Mouse (Mus musculus): Measurements from ENCODE around the gene Yy1. TPM values are rescaled to one million over a fixed set of nuclear protein-coding genes. Genes with fewer than 3 reads are reported as not detected.

Yy1 gene
- polyA plus RNA-seq, 1 experiment from 2014 or later: 10.3 TPM

DNA sequence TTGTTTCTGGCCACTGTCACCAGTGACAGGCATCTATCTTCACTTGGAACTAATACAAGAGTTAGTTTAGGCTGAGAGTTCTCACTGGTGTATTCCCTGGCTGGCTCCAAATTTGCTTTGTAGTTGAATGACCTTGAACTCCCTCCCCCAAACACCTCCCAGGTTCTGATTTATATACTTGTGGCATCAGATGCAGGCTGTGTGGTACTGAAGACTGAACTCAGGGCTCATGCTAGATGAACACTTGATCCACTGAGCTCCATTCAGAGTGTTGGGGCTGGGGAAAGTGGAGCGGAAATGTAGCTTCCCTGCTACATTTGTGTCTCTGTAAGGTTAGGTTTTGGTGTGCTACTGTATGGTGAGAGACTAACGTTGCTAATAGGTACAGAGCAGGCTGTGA is 11.6 kb downstream of the Yy1 start:
- Histone ChIP-seq H3K9me3 (ENCODE audit: control insufficient read depth) (no peaks in the 10 kb centered on the region), H3K27ac (ENCODE audit: low read depth, low read length) (no peak overlapping the region), H3K9ac (ENCODE audit: low read depth, low read length) (no peak overlapping the region), H3K36me3 (ENCODE audit: control insufficient read depth, insufficient read depth) (peaks cover 9% of the 10 kb centered on the region; the same call in 1 of the 2 replicates), H3K27me3 (replicated peaks; ENCODE audit: control insufficient read depth, insufficient read depth, low read length) (no peaks in the 10 kb centered on the region), H3K4me3 (ENCODE audit: low read depth, low read length) (no peak overlapping the region), H3K4me2 (replicated peaks; ENCODE audit: low read depth) (no peak overlapping the region), H3K4me1 (replicated peaks; ENCODE audit: control insufficient read depth, insufficient read depth, low read length) (no peaks in the 10 kb centered on the region)
- ATAC-seq: no peak
- WGBS: 82% methylated on average over 2 of the region's 2 CpGs
- TF ChIP-seq CTCF (IDR thresholded peaks at IDR 0.05; ENCODE audit: low read depth): no peak

DNA sequence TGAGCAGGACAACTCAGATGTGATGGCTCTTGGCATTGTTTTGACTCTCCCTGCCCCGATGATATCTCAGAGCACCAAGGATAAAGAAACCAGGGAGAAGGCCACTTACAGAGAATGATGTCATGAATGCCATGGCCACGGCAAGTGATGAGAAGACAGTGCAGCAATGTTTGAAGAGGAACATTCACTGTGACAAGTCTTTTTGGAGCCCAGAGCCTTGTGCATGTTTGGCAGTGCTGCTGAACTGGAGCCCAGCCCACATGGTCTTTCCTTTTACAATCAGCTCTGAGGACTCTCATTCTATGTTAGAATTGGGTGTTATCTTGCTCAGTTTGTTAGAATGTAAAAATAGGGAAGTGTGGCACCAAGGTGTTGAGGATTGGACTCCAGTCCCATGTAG is 15.7 kb downstream of the Yy1 start:
- Histone ChIP-seq H3K4me3 (ENCODE audit: low read depth, low read length) (no peak overlapping the region), H3K36me3 (ENCODE audit: control insufficient read depth, insufficient read depth) (peaks cover 11% of the 10 kb centered on the region; the same call in 1 of the 2 replicates), H3K4me2 (replicated peaks; ENCODE audit: low read depth) (no peak overlapping the region), H3K9me3 (ENCODE audit: control insufficient read depth) (no peaks in the 10 kb centered on the region), H3K9ac (ENCODE audit: low read depth, low read length) (no peak overlapping the region), H3K27me3 (replicated peaks; ENCODE audit: control insufficient read depth, insufficient read depth, low read length) (no peaks in the 10 kb centered on the region), H3K27ac (ENCODE audit: low read depth, low read length) (no peak overlapping the region), H3K4me1 (replicated peaks; ENCODE audit: control insufficient read depth, insufficient read depth, low read length) (no peaks in the 10 kb centered on the region)
- TF ChIP-seq CTCF (IDR thresholded peaks at IDR 0.05; ENCODE audit: low read depth): no peak
- no peak for ATAC-seq
- WGBS: 75% methylated on average over 2 of the region's 2 CpGs

DNA sequence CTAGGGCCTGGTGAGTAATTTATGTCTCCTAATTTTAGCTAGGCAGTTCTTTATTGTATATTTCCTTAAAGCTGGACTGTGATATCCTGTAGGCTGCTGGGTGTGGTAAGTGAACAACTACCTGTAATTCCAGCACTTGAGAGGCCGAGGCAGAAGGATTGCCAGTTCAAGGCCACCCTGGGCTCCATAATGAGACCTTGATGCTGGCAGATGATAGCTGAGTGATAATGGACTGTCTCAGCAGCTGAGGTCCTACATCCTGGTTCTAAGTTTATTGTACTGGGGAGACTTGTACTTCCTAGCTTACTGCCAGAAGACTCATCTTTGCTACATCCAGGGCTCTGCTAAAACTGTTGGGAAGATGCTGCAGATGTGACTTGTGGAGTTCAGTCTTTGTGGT is 17.0 kb downstream of the Yy1 start:
- Histone ChIP-seq H3K9ac (ENCODE audit: low read depth, low read length) (no peak overlapping the region), H3K4me1 (replicated peaks; ENCODE audit: control insufficient read depth, insufficient read depth, low read length) (no peaks in the 10 kb centered on the region), H3K4me3 (ENCODE audit: low read depth, low read length) (no peak overlapping the region), H3K27me3 (replicated peaks; ENCODE audit: control insufficient read depth, insufficient read depth, low read length) (no peaks in the 10 kb centered on the region), H3K4me2 (replicated peaks; ENCODE audit: low read depth) (no peak overlapping the region), H3K36me3 (ENCODE audit: control insufficient read depth, insufficient read depth) (peaks cover 24% of the 10 kb centered on the region), H3K27ac (ENCODE audit: low read depth, low read length) (no peak overlapping the region), H3K9me3 (ENCODE audit: control insufficient read depth) (no peaks in the 10 kb centered on the region)
- WGBS: 32% methylated on average over 1 of the region's 1 CpGs
- TF ChIP-seq CTCF (IDR thresholded peaks at IDR 0.05; ENCODE audit: low read depth): no peak
- ATAC-seq: no peak

DNA sequence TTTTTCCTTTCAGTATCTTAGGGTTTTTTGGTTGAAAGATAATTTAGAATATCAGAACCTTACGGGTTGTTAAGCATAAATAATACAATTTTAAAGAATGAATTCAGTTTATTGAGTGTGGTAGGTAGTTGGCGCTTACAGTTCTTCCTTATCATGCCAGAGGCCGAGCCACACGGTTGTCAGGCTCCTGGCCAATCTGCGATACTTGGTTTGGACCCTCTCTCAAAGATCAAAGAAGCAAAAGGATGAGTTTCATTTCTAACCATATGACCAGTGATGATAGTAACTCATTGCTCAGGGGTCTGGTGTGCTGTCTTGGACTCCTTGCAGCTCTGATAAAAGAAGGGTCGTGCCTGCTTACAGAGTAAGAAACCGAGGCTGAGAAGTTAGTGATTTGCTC is 17.5 kb downstream of the Yy1 start:
- Histone ChIP-seq H3K4me2 (replicated peaks; ENCODE audit: low read depth) (no peak overlapping the region), H3K27me3 (replicated peaks; ENCODE audit: control insufficient read depth, insufficient read depth, low read length) (no peaks in the 10 kb centered on the region), H3K27ac (ENCODE audit: low read depth, low read length) (no peak overlapping the region), H3K4me3 (ENCODE audit: low read depth, low read length) (no peak overlapping the region), H3K4me1 (replicated peaks; ENCODE audit: control insufficient read depth, insufficient read depth, low read length) (no peaks in the 10 kb centered on the region), H3K9ac (ENCODE audit: low read depth, low read length) (no peak overlapping the region), H3K9me3 (ENCODE audit: control insufficient read depth) (no peaks in the 10 kb centered on the region), H3K36me3 (ENCODE audit: control insufficient read depth, insufficient read depth) (peaks cover 29% of the 10 kb centered on the region)
- no peak for TF ChIP-seq CTCF (IDR thresholded peaks at IDR 0.05; ENCODE audit: low read depth)
- 53% methylated on average over 7 of the region's 7 CpGs for WGBS
- no peak for ATAC-seq

DNA sequence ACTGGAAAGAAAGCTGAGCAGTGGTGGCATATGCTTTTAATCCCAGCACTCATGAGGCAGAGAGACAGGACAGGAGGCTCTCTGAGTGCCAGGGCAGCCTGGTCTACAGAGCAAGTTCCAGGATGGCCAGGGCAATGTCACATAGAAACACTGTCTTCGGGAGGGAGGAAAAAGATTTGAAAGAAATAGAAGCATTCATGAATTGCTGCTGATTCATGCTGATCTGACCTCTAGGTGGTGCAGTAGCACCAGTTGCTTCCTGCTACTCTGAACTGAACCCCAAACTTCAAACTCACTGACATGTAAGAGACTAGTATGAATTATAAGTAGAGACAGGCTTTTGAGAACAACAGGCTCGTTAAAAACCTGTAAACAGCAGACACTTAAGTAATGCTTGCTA is 18.4 kb downstream of the Yy1 start:
- Histone ChIP-seq H3K4me2 (replicated peaks; ENCODE audit: low read depth) (no peak overlapping the region), H3K36me3 (ENCODE audit: control insufficient read depth, insufficient read depth) (peaks cover 30% of the 10 kb centered on the region), H3K27me3 (replicated peaks; ENCODE audit: control insufficient read depth, insufficient read depth, low read length) (no peaks in the 10 kb centered on the region), H3K9me3 (ENCODE audit: control insufficient read depth) (no peaks in the 10 kb centered on the region), H3K9ac (ENCODE audit: low read depth, low read length) (no peak overlapping the region), H3K4me1 (replicated peaks; ENCODE audit: control insufficient read depth, insufficient read depth, low read length) (no peaks in the 10 kb centered on the region), H3K27ac (ENCODE audit: low read depth, low read length) (no peak overlapping the region), H3K4me3 (ENCODE audit: low read depth, low read length) (no peak overlapping the region)
- peak; percentile 79 for TF ChIP-seq CTCF (IDR thresholded peaks at IDR 0.05; ENCODE audit: low read depth)
- no peak for ATAC-seq
- 46% methylated on average over 2 of the region's 2 CpGs for WGBS

DNA sequence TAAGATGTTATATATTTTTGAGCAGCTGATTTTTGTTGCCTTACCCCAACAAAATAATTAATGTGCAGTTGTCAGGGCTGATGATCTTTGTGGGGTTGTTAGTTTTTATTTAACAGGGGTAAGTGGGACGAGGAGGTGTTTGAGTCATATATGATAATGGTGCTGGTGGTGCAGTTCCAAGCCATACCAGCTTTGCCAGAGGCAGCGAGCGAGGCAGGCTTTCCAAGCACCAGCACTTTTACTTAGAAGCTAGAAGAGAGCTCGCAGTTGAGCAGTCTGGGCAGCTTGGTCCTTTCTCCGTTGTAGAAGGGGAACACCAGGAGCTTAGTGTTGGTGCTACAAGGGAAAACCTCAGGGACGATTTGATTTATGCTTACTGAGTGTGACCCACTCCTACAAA is 19.7 kb downstream of the Yy1 start:
- H3K36me3 ChIP-seq (ENCODE audit: control insufficient read depth, insufficient read depth): peaks cover 35% of the 10 kb centered on the region
- H3K27ac ChIP-seq (ENCODE audit: low read depth, low read length): no peak overlapping the region
- 82% methylated on average over 6 of the region's 6 CpGs for WGBS
- no peak for ATAC-seq
- H3K9ac ChIP-seq (ENCODE audit: low read depth, low read length): no peak overlapping the region
- H3K9me3 ChIP-seq (ENCODE audit: control insufficient read depth): no peaks in the 10 kb centered on the region
- H3K27me3 ChIP-seq (replicated peaks; ENCODE audit: control insufficient read depth, insufficient read depth, low read length): no peaks in the 10 kb centered on the region
- H3K4me2 ChIP-seq (replicated peaks; ENCODE audit: low read depth): no peak overlapping the region
- no peak for TF ChIP-seq CTCF (IDR thresholded peaks at IDR 0.05; ENCODE audit: low read depth)
- no peak overlapping the region for H3K4me3 ChIP-seq (ENCODE audit: low read depth, low read length)
- H3K4me1 ChIP-seq (replicated peaks; ENCODE audit: control insufficient read depth, insufficient read depth, low read length): no peaks in the 10 kb centered on the region

DNA sequence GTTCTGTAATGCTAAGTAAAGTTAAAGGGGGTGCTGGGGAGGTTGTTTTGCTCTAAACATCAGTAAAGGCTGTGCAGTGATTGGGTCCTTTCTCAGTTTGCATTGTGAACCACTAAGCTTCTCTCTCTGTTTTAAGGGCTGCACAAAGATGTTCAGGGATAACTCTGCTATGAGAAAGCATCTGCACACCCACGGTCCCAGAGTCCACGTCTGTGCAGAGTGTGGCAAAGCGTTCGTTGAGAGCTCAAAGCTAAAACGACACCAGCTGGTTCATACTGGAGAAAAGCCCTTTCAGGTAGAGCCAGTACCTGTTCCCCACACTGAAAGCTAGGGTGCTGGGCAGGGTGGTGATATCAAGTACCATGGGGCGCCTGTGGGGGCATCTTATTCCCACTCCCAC is 21.7 kb downstream of the Yy1 start:
- Histone ChIP-seq H3K4me2 (replicated peaks; ENCODE audit: low read depth) (no peak overlapping the region), H3K27me3 (replicated peaks; ENCODE audit: control insufficient read depth, insufficient read depth, low read length) (no peaks in the 10 kb centered on the region), H3K4me1 (replicated peaks; ENCODE audit: control insufficient read depth, insufficient read depth, low read length) (no peaks in the 10 kb centered on the region), H3K9me3 (ENCODE audit: control insufficient read depth) (no peaks in the 10 kb centered on the region), H3K27ac (ENCODE audit: low read depth, low read length) (no peak overlapping the region), H3K9ac (ENCODE audit: low read depth, low read length) (no peak overlapping the region), H3K4me3 (ENCODE audit: low read depth, low read length) (no peak overlapping the region), H3K36me3 (ENCODE audit: control insufficient read depth, insufficient read depth) (peaks cover 39% of the 10 kb centered on the region)
- WGBS: 88% methylated on average over 6 of the region's 6 CpGs
- ATAC-seq: no peak
- TF ChIP-seq CTCF (IDR thresholded peaks at IDR 0.05; ENCODE audit: low read depth): no peak

All from intestine, postnatal 0 days (tissue).